In genomic region chr7:105501984-105502383, GRCm38 (mm10) we compare ENCODE assay signal across 16 mouse cellular contexts. TPM values are rescaled to one million over a fixed set of nuclear protein-coding genes. Genes with fewer than 3 reads are reported as not detected.
"Had no signal": no experiment of that assay in that cellular context is flagged by ENCODE, and none has a peak within 500 bp of the region (broad histone marks: within the 10 kb centered on the region; RNA-seq: fewer than 3 reads in every experiment).

No protein-coding gene starts in this region.

- DNase-seq: kidney, postnatal 25 days; layer of hippocampus, adult 9-11 months; liver, embryonic 13.5 days; lung, adult 2 months; lung, postnatal 36 days; thymus, adult 2 months; thymus, postnatal 14 days; thymus, postnatal 4 days had no signal

- H3K4me2 ChIP-seq: liver, embryonic 13.5 days; midbrain, embryonic 13.5 days had no signal

- H3K27ac ChIP-seq: kidney, postnatal 0 days; layer of hippocampus, adult 2 months; left cerebral cortex, adult 2 months; liver, embryonic 13.5 days; midbrain, embryonic 10.5 days; midbrain, embryonic 13.5 days had no signal

- H3K9ac ChIP-seq: liver, embryonic 13.5 days; midbrain, embryonic 13.5 days had no signal

- H3K4me1 ChIP-seq: liver, embryonic 13.5 days; midbrain, embryonic 10.5 days; midbrain, embryonic 13.5 days had no signal

- H3K27me3 ChIP-seq: midbrain, embryonic 13.5 days had no signal

- ATAC-seq: midbrain, embryonic 13.5 days; midbrain, embryonic 16.5 days had no signal

- H3K9me3 ChIP-seq: liver, embryonic 13.5 days; megakaryocyte, embryonic 14.5 days; midbrain, embryonic 10.5 days; midbrain, embryonic 13.5 days had no signal

- H3K36me3 ChIP-seq: liver, embryonic 13.5 days; midbrain, embryonic 10.5 days; midbrain, embryonic 13.5 days had no signal

- H3K4me3 ChIP-seq: layer of hippocampus, adult 2 months; left cerebral cortex, adult 2 months; liver, embryonic 13.5 days; megakaryocyte, embryonic 14.5 days; midbrain, embryonic 10.5 days; midbrain, embryonic 13.5 days had no signal

RNA-seq across cellular contexts. Expression of gene Cavin3, which starts 19.9 kb away (rescaled TPM):
- total RNA-seq: monocyte, adult 5-6 weeks had no signal
